Mouse (Mus musculus) adrenal gland, adult 10 weeks (tissue): ENCODE results near the gene C130074G19Rik. TPM values are rescaled to one million over a fixed set of nuclear protein-coding genes. Genes with fewer than 3 reads are reported as not detected.

Experiments
- polyA plus RNA-seq: library from polyadenylated mRNA; stranded (reverse); fragments of 350-450 nt; fragmentation: Illumina TruSeq; extraction: RNeasy Lipid Tissue Mini Kit (QIAGEN cat#74804); gene quantifications from one replicate; pipeline ENCODE4 v1.2.3, GENCODE M21; 2014; ENCODE audit warnings: low read depth, low replicate concordance

Gene C130074G19Rik
- 14.5 TPM for polyA plus RNA-seq

GRCm38 (mm10) chr1:184882281-184883268 is at the start of gene C130074G19Rik:
C130074G19Rik (minus strand) TSS chr1:184883218.

GRCm38 (mm10) chr1:184846092-184846750 is 36.8 kb downstream of the C130074G19Rik start, which contains the start of gene Marc2:
Marc2 (minus strand) TSS chr1:184846451.

Other genes starting within 250 kb of the C130074G19Rik start
- 0.23 TPM for gene Hlx, start 150.6 kb downstream of the C130074G19Rik start, polyA plus RNA-seq
- gene Marc1, start 71.9 kb downstream of the C130074G19Rik start, polyA plus RNA-seq: 0.47 TPM
- gene Marc2, start 36.8 kb downstream of the C130074G19Rik start, polyA plus RNA-seq: 96.9 TPM
- 28.6 TPM for gene Mark1, start 116.4 kb upstream of the C130074G19Rik start, polyA plus RNA-seq